Mouse (Mus musculus) erythroid progenitor cell, adult 5-6 weeks (primary cell): Measurements from ENCODE around the gene Dnah2. TPM values are rescaled to one million over a fixed set of nuclear protein-coding genes. Genes with fewer than 3 reads are reported as not detected.

Experiments used
- ATAC-seq: replicated peaks from 2 replicates; pipeline ENCODE4 v1.8.0; 2016; ENCODE audit warnings: moderate number of reproducible peaks, mild to moderate bottlenecking, moderate TSS enrichment, inconsistent platforms; ENCODE audit not compliant: poor library complexity, low FRiP score, severe bottlenecking
- total RNA-seq, 2 experiments: library from RNA; stranded (forward) in 1 of 2; stranded (reverse) in 1 of 2; fragments of 150-400 nt in 1 of 2; fragments of 186-747, 209-891 nt in 1 of 2; gene quantifications; 2 replicates each; pipeline versions ENCODE4 v1.2.3 to v1.2.4; 2015 to 2017; ENCODE audit warnings: low replicate concordance in 2 of 2

Dnah2 gene
- total RNA-seq, 2 experiments from 2014 or later = not detected

DNA sequence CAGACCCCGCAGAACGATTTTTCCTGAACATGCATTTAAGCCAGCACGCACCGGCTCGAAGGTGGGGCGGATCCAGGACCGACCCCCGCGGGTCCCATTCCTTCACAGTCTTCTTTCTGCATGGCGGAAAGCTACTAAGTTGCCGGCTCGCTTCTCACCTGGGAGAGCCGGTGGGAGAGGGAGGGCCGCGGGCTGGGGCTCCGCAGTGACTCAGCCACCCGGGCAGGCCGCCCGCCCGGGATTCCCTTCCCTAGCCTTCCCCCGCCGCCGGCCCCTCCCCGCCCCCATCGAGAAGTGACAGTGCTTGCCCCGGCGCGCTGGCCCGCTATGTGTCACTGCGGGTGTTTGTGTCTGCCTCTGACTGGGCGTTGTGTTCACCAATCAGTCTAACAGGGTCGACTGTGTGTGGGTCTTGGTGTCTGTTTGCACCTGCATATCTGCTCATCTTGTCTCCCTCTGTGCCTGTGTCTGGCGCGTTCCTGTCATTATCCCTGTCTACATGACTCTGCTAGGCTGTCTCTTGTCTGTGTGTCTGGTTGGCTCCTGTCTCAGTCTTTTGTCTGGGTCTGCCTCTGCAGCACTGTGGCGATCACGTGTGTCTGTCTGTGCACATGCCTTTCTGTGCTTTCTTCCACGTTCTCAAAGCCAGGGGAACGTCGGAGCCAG lies 137.2 kb downstream of the Dnah2 start:
- no peak; the same call in 1 of the 2 replicates for ATAC-seq

DNA sequence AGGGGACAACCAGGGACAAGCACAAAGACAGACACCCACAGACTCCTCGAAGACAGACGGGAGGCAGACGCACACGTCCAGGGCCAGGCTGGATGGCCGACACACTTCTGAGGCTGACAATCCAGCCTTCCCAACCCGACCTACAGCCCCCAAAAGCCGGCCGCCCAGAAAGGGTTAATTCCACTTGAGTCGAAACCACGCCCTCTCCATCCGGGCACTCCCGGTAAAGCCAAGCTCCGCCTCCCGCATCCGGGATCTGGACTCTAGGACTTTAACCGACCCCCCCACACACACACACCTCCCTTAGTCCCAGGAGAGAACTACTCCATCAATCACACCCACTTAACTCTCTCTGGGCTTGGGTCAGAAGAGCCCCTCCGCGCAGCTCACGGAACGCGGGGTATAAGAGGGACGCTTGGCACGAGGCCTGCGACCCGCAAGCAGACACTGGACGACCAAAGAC lies 137.8 kb downstream of the Dnah2 start:
- peak; percentile 40 for ATAC-seq

DNA sequence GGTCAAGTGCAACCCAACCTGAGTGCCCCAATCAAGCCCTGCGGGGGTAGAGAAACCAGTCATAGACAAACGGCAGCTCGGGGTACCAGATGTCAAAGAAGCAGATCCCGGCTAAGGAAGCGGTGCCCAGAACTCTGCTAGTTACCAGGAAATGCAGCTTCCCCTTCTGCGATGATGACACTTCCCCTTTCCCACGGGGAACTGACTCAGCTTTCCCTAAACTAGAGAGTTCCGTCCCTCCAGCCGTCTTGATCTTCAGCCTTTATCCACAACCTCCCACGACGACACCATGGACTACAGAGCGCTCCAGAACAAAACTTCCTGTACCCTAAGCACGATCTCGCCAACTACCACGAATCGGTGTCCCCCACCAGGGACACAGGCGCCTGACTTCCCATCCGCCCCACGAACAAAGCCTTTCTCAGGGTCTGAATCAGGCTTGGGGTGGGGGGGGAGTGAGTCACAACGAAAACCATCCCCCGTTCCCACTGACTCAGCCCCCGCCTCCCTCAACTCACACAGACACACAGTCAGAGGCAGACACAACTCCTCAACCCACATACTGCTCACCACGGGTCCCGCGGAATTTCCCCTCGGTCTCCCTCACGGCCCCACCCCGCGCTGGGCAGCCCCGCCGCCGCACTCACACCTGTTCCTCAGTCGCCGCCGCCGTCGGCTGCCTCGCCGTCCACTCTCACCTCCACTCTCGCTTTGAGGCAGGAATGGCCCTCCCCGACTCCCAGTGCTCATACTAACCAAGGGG lies 138.4 kb downstream of the Dnah2 start:
- ATAC-seq = no peak

DNA sequence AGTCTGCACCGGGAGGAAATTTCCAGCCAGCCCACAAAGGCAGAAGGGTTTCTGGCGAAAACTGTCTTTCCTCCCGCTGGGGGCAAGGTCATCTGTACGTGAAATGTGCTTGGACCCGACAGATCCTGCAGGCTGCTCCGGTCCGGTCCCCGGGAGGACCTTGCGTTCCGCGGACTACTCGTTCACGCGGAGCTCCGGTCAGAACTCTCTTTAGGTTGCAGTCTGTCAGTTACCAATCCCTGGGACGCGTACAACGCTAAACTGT lies 138.9 kb downstream of the Dnah2 start:
- no peak for ATAC-seq

DNA sequence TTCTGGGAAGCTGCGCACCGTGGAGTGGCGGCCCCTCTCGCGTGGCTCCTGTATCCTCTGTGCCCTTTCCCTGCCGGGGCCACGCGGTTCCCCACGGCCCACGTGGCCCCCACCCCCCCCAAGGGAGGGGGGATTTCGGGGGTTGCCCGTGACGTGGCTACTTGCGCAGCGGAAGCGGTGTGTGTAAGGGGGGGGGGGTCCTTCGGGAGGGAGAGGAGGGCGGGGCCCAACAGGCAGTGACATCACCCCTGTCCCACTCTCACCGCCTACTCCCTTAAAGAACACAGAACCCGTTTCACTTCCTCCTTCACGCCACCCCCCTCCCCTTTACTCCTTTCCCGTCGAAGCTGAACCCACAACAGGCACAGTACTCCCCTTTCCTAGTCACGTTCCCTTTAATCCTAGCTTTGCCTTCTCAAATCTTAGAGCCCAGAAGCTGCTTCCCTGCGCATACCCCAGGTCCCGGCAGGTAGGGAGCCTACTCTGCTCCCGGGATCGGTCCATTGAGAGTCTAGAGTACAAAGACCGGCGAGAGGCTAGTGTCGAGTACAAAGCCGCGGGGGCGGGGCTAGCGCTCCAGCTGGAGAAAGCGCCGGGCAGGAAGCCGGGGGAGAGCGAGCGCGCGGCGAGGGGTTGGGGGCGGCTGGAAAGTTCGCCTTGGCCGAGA lies 139.4 kb downstream of the Dnah2 start:
- ATAC-seq = 0 out of 2 replicates have a peak, but pooled peaks have one; percentile 31

DNA sequence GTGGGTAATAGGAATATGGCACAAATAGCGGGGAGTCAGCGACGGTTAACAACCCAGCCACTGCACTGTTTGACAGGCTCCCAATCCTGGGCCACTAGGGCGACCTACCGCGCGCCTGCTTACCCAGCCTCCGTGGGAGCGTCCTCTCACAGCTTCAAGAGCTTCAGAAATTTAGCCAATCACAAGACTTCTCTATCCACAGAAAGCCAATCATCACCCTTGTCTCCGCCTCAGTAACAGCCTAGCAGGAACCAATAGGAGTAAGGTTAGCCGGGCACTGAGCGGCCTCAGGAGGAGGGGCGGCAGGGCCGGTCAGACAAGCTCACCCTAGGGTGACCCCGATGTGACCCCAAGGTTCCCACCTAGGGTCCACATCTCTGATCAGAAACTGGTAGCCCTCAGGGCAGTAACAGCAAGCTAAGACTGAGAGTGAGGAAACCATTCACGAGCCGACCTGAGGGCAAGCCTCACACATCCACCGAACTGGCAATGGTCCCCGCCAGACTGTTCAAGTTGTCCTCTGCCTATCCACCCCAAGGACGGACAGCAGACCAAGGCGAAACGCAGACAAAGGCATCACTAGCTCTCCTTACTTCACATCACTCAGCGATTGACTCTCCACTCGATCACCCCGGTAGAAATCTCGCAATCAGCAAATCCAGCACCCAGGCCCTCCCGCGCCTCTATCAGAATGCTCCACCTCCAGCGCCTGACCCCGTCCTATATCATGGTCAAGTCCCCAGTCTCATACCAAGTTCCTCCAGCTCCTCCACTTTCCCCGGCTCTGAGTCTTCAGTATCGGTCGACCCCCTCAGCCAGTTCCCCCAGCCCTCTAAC lies 140.2 kb downstream of the Dnah2 start:
- ATAC-seq = peak; percentile 82

DNA sequence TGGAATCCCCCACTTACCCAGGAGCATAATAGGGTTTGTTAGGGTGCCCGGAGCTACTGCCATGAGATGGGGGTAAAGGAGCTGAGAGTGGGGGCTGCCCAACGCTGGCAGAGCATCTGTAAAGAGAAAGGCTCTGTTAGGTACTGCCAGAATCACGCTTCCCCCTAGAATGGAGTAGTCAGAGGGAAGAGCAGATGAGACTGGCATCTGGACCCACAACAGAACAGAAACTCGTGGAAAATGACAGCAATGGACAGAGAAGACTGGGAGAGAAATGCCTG lies 141.2 kb downstream of the Dnah2 start:
- ATAC-seq = no peak

DNA sequence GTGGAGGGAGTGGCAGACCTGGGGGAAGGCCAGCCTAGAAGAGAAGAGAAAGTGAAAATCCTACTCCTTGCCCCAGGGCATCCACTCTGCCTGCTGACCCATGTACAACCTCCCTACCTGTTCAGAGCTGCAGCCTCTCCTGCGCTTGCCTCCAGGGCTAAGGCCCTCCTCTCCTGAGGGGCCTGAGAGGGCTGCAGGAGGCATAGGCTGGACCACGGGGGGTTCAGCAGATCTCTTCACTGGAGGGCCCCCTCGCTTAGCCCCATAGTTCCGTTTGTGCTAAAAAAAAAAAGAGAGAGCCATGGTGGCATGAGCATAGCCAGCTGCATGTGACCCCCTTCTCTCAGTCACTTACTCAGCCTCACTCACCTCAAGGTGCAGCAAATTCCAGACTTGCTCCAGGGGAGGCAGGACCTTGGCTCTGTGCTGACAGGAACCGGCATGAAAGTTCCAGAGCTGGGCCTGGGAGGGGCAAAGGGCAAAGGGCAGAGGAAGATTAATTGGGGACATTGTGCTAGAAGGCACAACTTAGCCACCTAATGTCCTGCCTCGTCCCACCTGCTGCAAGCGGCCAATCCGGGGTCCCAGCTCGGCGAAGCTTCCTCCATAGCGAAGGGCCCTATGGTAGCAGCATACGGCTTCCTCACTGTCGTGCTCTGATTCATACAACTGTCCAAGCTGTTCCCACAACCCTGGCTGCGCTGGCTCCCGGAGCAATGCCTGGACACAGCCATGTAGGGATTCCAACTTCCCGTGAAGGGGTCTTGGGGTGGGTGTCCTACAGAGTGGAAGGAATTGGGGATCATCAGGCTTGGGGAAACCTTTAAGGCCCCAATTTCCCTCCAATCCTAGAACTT lies 141.8 kb downstream of the Dnah2 start:
- ATAC-seq = no peak

DNA sequence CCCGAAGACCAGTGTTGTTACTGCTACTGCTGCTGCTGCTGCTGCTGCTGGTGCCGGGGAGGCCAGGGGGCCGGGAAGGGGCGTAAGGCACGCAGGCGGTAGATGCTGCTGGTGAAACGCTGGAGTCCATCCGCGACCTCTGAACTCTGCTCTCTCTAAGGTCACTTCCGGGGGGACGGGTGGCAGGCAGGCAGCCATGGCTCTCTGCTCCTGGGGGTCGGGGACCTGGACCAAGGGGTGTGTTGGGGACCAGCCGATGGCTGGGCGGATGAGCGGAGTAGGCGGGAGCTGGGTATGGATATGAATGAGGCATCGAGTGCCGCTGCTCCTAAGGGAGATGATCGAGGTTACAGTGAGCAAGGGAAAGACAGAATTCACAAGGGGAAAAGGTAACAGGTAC lies 142.6 kb downstream of the Dnah2 start:
- ATAC-seq = no peak

DNA sequence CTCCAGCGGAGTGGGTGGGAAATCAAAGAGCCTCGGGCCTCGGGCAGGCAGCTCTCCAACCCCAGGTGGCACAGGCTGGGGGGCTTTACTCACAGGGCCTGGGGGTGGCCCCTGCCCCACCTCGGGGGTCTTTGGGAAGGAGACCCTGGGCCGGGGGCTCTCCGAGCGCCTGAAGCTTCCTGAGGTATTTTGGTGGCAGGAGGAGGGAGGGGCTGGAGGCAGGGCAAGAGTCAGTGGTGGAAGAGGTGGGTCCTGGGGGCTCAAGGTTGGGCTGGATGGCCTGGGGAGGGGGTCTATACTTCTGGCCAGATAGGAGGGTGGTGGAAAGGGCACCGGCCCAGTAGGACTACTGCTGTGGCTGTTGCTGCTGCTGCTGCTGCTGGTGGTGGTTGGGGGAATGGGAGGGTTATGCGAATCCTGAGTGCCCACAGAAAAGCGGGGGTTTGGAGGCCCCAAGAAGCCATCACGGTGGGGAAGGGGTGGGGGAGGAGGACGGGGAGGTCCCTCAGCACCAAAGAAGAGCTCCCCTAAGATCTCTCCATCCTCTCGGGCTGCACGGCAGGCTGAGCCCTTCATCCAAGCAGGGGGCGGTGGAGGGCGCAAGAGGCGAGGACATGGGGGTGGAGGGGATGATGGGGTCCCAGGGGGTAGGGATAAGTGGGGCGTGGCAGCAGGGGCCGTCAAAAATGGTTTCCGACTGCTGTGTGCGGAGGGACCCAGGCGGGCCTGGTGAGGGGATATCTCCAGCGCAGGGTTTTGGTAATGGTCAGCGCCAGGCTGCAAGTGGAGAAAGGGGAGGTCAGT lies 143.3 kb downstream of the Dnah2 start:
- no peak for ATAC-seq

DNA sequence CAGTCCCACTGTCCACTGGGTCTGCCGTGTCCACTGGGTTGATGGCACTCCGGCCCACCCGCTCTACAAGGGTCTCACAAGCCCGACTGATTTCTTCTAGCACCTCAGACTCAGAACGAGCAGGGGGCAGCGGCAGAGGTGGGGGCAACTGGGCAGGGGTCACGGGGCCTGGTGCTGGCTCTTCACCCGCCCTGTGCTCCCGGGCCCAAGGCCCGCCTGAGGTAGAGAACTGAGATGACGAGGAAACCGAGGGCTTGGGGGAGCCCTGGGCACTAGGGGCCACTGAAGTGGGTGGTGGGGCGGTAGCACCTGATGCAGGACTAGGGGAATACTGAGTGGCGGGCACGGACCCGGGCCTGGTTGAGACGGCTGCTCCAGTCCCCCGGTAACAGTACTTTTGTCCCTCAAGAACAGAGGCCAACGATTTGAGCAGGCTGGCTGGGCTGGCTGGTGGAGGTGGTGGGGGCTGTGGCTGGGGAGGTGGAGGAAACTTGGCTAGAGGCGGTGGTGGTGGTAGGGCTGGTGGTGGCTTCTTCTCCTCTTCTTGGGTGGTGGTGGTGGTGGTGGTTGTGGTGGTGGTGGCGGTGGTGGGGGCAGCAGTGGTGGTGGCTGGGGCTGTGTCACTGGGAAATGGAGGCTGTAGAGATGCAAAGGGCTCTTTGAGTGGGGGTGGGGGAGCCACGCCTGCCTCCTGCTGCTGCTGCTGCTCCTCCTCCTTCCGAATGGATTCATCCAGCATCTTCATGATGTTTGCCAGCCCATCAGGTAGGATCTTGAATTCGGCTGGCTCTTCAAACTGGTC lies 144.1 kb downstream of the Dnah2 start:
- no peak for ATAC-seq

DNA sequence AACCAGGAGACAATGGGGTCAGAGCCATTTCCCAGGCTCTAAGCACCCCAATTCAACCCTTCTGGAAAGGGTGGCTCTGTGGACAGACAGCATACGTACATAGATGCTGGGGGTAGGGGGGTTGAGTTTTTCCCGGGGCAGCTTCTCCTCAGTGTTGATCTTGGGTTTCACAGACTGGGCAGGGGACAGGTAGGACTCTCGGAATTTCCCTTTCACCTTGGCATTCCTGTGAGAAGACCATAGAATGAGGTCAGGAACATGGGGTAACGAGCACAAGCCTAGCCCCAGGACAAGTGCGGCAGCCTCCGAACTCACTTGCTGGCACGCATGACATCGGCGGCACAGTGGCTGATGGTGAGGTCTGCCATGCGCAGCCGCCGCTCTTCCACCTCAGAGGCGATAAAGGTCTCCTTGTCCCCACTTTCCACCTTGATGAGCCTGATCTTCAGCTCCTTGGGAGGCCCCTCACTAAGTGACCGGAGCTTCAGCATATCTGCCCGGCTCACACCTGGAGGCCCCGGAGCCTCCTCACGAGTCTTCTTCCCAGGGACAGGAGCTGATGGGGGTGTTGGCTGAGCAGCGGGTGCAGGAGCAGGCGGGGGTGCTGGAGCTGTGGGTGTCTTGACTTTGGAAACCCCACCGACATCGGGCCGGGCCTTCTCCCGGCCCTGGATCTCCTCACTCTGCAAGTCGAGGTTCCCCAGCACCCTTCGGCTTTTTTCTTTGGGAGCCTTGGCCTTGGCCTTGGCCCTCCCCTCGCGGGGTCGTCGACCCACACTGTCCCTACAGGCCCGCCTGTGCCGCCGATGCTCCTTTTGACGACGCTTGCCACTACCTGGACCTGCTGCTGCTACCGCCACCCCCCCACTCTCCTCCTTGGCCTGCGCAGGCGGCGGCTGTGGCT lies 145.0 kb downstream of the Dnah2 start:
- no peak for ATAC-seq

DNA sequence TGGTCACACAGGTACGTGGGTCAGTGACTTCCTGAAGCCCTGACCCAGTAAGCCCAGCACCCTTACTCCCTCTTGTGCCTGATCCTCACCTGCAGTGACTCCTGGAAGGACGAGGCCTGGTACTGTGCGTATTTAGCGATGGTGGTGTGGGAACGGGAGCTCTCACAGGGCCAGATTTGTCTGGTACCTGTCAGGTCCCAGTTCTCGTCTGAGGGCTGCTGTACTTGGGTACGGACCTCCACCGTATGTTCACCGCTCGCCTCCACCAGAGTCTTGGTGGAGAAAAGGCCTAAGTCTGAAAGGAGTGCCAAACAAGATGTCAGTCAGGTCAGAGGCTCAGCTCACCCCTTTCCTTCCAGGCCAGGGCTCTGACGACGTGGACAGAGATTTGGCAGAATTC lies 146.9 kb downstream of the Dnah2 start:
- no peak for ATAC-seq

DNA sequence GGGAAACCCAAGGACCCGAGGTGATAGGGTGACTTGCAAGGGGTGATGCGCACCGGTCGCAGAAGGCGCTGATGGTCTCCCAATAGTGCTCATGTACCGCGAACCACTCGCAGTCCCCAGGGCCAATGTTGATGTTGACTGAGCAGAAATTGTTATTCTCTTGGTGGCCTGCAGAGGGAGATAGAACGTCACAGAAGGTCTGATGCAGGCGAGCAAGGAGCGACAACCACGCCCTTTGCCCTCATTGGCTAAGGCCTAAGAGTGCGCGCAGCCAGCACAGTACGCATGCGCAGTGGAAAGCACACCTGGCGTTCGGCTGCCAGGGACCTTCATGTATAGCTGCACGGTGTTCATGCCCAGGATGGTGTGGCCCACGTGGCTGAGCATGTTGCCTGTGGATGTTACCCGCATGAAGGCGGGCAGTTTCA lies 147.7 kb downstream of the Dnah2 start:
- peak; percentile 86 for ATAC-seq

DNA sequence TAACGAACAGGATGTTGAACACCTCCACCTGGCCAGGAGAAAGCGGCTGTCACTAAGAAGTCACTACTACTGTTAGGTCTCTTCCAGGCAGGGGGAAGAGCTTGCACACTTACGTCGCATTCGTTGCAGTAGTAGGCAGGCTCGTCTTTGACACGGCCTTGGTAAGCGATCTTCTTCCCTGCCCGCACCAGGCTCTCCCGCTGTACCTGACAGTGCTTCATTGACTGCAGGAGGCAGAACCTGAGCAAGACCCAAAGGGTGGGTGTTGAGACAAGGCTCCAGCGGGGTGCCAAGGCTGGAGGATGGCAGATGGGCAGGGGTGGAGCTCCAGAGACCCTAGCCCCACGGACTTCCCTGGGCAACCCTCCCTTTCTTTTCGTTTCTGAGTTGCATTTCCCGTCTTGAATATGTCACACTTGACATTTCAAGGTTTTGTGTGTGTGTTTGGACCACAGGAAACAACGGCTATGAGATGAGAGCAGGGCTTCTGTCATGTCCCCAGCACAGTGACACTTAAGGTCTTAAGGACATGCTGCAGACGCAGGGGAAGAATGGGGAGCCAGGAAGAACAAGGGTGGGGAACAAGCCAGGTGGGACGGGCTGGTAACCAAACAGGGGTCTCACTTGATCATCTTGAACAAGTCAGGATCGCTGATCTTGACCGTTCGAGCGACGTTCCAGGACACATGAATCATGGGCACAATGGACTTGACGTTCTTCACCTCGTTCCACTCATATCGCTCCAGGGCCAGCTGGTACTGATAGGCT lies 148.6 kb downstream of the Dnah2 start:
- no peak for ATAC-seq
